Mouse (Mus musculus): ENCODE measurements around the gene Cpn2. TPM values are rescaled to one million over a fixed set of nuclear protein-coding genes. Genes with fewer than 3 reads are reported as not detected.

Cpn2 gene
- polyA plus RNA-seq, 1 experiment from 2014 or later, result 0.28 TPM

GRCm38 (mm10) chr16:30209264-30209663 is 58.0 kb downstream of the Cpn2 start:
- Histone ChIP-seq H3K9ac (ENCODE audit: low read depth, low read length) (no peak overlapping the region), H3K4me3 (ENCODE audit: low read length) (no peak overlapping the region), H3K36me3 (ENCODE audit: control insufficient read depth, insufficient read depth, low read length) (no peaks in the 10 kb centered on the region), H3K4me1 (ENCODE audit: control insufficient read depth, insufficient read depth, low read length) (no peaks in the 10 kb centered on the region), H3K27me3 (replicated peaks; ENCODE audit: control insufficient read depth, insufficient read depth, low read length) (no peaks in the 10 kb centered on the region), H3K9me3 (ENCODE audit: control insufficient read depth, low read length) (no peaks in the 10 kb centered on the region), H3K4me2 (ENCODE audit: low read depth, low read length) (no peak overlapping the region), H3K27ac (ENCODE audit: low read length) (no peak overlapping the region)
- 97% methylated on average over 1 of the region's 1 CpGs for WGBS
- no peak for ATAC-seq

GRCm38 (mm10) chr16:30207991-30208390 is 59.3 kb downstream of the Cpn2 start:
- WGBS, result 92% methylated on average over 6 of the region's 7 CpGs
- H3K36me3 ChIP-seq (ENCODE audit: control insufficient read depth, insufficient read depth, low read length), result no peaks in the 10 kb centered on the region
- no peaks in the 10 kb centered on the region for H3K4me1 ChIP-seq (ENCODE audit: control insufficient read depth, insufficient read depth, low read length)
- H3K27me3 ChIP-seq (replicated peaks; ENCODE audit: control insufficient read depth, insufficient read depth, low read length), result no peaks in the 10 kb centered on the region
- H3K27ac ChIP-seq (ENCODE audit: low read length), result no peak overlapping the region
- no peak for ATAC-seq
- H3K9ac ChIP-seq (ENCODE audit: low read depth, low read length), result no peak overlapping the region
- no peak overlapping the region for H3K4me2 ChIP-seq (ENCODE audit: low read depth, low read length)
- no peaks in the 10 kb centered on the region for H3K9me3 ChIP-seq (ENCODE audit: control insufficient read depth, low read length)
- H3K4me3 ChIP-seq (ENCODE audit: low read length), result no peak overlapping the region

GRCm38 (mm10) chr16:30207111-30207828 is 60.0 kb downstream of the Cpn2 start:
- Histone ChIP-seq H3K27me3 (replicated peaks; ENCODE audit: control insufficient read depth, insufficient read depth, low read length) (no peaks in the 10 kb centered on the region), H3K4me3 (ENCODE audit: low read length) (no peak overlapping the region), H3K4me2 (ENCODE audit: low read depth, low read length) (no peak overlapping the region), H3K9ac (ENCODE audit: low read depth, low read length) (no peak overlapping the region), H3K27ac (ENCODE audit: low read length) (no peak overlapping the region), H3K4me1 (ENCODE audit: control insufficient read depth, insufficient read depth, low read length) (no peaks in the 10 kb centered on the region), H3K9me3 (ENCODE audit: control insufficient read depth, low read length) (no peaks in the 10 kb centered on the region), H3K36me3 (ENCODE audit: control insufficient read depth, insufficient read depth, low read length) (no peaks in the 10 kb centered on the region)
- 93% methylated on average over 11 of the region's 11 CpGs for WGBS
- no peak for ATAC-seq

Other genes with a start within 250 kb of the Cpn2 start
- gene Hes1, start 203.1 kb downstream of the Cpn2 start, polyA plus RNA-seq (2015; fragmentation: Nextera tagmentation; extraction: Ambion mirVana), result 25.9 and 36.1 TPM in 2 replicates
- 0.32 and 0.37 TPM in 2 replicates for gene Lrrc15, start 15.8 kb upstream of the Cpn2 start, polyA plus RNA-seq (2015; fragmentation: Nextera tagmentation; extraction: Ambion mirVana)
- gene Gp5, start 43.3 kb upstream of the Cpn2 start, polyA plus RNA-seq (2015; fragmentation: Nextera tagmentation; extraction: Ambion mirVana), result 0.42 and 0.43 TPM in 2 replicates
- 14.1 and 17.2 TPM in 2 replicates for gene Atp13a3, start 138.5 kb upstream of the Cpn2 start, polyA plus RNA-seq (2015; fragmentation: Nextera tagmentation; extraction: Ambion mirVana)